ENCODE assay signal across 8 mouse cellular contexts in the genomic region with DNA sequence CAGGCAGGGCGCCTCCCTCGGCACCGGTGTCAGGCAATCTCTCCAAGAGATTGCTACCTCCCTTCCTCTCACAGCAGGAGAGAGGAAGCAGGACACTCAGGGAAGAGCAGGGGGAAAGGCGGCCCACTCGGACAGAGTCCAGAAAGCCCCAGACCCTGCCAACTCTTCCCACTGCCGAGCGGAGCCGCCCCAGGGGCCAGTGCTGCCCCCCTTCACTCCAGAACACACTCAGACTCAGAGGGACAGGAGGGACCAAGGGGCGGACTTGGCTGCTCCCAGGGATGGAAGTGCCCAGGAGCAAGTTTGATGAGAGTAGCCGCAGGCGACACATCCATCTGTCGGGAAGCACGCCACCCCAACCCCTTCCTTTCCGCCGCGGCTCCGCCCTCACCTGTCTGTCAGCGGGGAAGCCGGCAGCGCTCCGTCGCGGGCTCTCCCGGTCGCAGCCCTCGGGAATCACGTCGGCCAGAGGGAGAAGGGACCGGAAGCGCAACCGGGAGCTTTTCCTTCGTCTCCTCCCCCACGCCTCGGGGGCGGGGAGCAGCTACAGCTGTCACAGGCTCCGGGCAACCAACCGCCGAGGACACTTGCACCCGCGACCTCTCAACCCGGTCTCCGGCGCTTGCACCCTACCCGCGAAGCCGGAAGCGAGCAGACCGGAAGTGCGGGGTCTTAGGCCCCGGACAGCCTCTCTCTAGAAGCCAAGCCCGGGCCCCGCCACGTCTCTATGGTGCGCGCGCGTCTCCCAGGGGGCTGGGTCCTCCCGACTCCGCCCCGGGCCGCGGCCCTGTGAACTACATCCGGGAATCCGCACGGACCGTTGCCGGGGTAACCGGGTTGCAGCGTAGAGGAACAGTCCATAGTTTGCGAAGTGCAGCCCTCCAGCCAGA. TPM values are rescaled to one million over a fixed set of nuclear protein-coding genes. Genes with fewer than 3 reads are reported as not detected.
DNase-seq lines count a peak whose midpoint lies in the region; ATAC-seq lines count a peak whose summit lies in the region.

Arfip1 (minus strand) TSS at position 603 of the 890 bp plus-strand sequence.

- no peaks in the 10 kb centered on the region for H3K27me3 ChIP-seq in hindbrain, embryonic 16.5 days (replicated peaks; ENCODE audit: control insufficient read depth, insufficient read depth, low read length)

- peak within 1 kb of the TSS; percentile 90 for H3K9ac ChIP-seq in hindbrain, embryonic 16.5 days (ENCODE audit: low read depth, low read length)

- H3K4me2 ChIP-seq in hindbrain, embryonic 16.5 days (ENCODE audit: low read length) = peak within 1 kb of the TSS; percentile 86

- under 1% methylated on average over 56 of the region's 70 CpGs for WGBS in hindbrain, embryonic 16.5 days
- under 1% methylated on average over 68 of the region's 70 CpGs for WGBS in macrophage (ENCODE audit: missing documents)

- peaks cover 50% of the 10 kb centered on the region for H3K79me2 ChIP-seq in macrophage (ENCODE audit: inconsistent target)

- peak within 1 kb of the TSS; percentile 89 for H3K4me3 ChIP-seq in hindbrain, embryonic 16.5 days (ENCODE audit: low read length)
- H3K4me3 ChIP-seq in macrophage (ENCODE audit: inconsistent target) = peak within 1 kb of the TSS; percentile 96

- peak; percentile 91 for DNase-seq in T-cell, adult 2 months (ENCODE audit: low spot score)
- peak; percentile 96 for DNase-seq in cerebellum, postnatal 36 days
- peak; percentile 97 for DNase-seq in gastrocnemius, adult 18-20 months (ENCODE audit: low spot score)
- peak; percentile 95 for DNase-seq in left cerebral cortex, adult 18-20 months (ENCODE audit: low spot score in 2 of 2)
- peak; percentile 96 for DNase-seq in right cerebral cortex, adult 18-20 months
- DNase-seq in urinary bladder, postnatal 10 days (ENCODE audit: low spot score) = peak; percentile 96

- H3K4me1 ChIP-seq in hindbrain, embryonic 16.5 days (ENCODE audit: control insufficient read depth, insufficient read depth, low read depth, low read length) = peaks cover 22% of the 10 kb centered on the region

- no peaks in the 10 kb centered on the region for H3K9me3 ChIP-seq in hindbrain, embryonic 16.5 days (ENCODE audit: control insufficient read depth, low read length)

- peak within 1 kb of the TSS; percentile 91 for H3K27ac ChIP-seq in hindbrain, embryonic 16.5 days (ENCODE audit: low read depth, low read length)
- H3K27ac ChIP-seq in macrophage = peak within 1 kb of the TSS; percentile 63

- peak; percentile 99 for ATAC-seq in hindbrain, embryonic 16.5 days

- no peaks in the 10 kb centered on the region for H3K36me3 ChIP-seq in hindbrain, embryonic 16.5 days (ENCODE audit: control insufficient read depth, insufficient read depth, low read length)
- H3K36me3 ChIP-seq in macrophage (ENCODE audit: inconsistent target) = no peaks in the 10 kb centered on the region

RNA-seq across cellular contexts. Expression of gene Arfip1, which starts in this region (rescaled TPM):
- total RNA-seq in gastrocnemius, adult 18-20 months (2021) = 10 to 100 TPM in 1 of 2 experiments, 1 to 10 TPM in 1; 9.8 to 11.6 TPM
- 22.0 and 24.5 TPM in 2 replicates for polyA plus RNA-seq in hindbrain, embryonic 16.5 days (2015; fragmentation: Nextera tagmentation; extraction: Ambion mirVana)
- total RNA-seq in left cerebral cortex, adult 18-20 months (2021) = 10 to 100 TPM; 18.2 to 20.1 TPM
- total RNA-seq in macrophage (2018; cell fraction: chromatin; rRNA removed) = 10 to 100 TPM in 22 of 26 experiments, 1 to 10 TPM in 4; 7.9 to 59.0 (median 31.1) TPM
- total RNA-seq in macrophage (2018; cell fraction: cytosol; rRNA removed) = 10 to 100 TPM; 32.4 to 70.7 (median 52.5) TPM
- total RNA-seq in macrophage (2018; cell fraction: nucleus; rRNA removed) = 10 to 100 TPM; 13.6 to 78.5 (median 42.9) TPM
- polyA plus RNA-seq in macrophage (2018) = 40.0 to 44.3 TPM (median 42.0 TPM) in 3 replicates

Comparison
In these comparisons a context has a peak if more than half of its experiments do, and no peak if none do; other contexts are left out.
1. Peak in every context shown above with its lines: DNase-seq, ATAC-seq, H3K4me3 ChIP-seq and H3K27ac ChIP-seq.